Mouse (Mus musculus) liver, postnatal 0 days (tissue): ENCODE results near the gene Capn7.

ENCODE experiments used
- CTCF ChIP-seq: sonication (generic); IDR thresholded peaks from 2 replicates; pipeline ENCODE4 v1.5.1; 2016; ENCODE audit warnings: antibody characterized with exemption, low read depth
- EP300 ChIP-seq: IDR thresholded peaks from 2 replicates; pipeline ENCODE4 v1.6.1; 2016; ENCODE audit warnings: antibody characterized with exemption, low read depth, mild to moderate bottlenecking

GRCm38 (mm10) chr14:31330957-31331356, 5.5 kb upstream of the Capn7 start:
- no peak for TF ChIP-seq CTCF
- TF ChIP-seq EP300, result no peak
